ENCODE assay signal across 18 mouse cellular contexts in genomic region chr4:153652841-153653240, GRCm38 (mm10).
DNase-seq lines count a peak whose midpoint lies in the region.
"Had no signal": no experiment of that assay in that cellular context is flagged by ENCODE, and none has a peak within 500 bp of the region (broad histone marks: within the 10 kb centered on the region; RNA-seq: fewer than 3 reads in every experiment).

No protein-coding gene starts in this region.

- peak; percentile 11 for DNase-seq in layer of hippocampus, adult 11-12 months (ENCODE audit: low spot score)
- no peak for DNase-seq in layer of hippocampus, postnatal 36 days
- peak; percentile 37 to 64 for DNase-seq in frontal cortex, adult 2 months (ENCODE audit: extremely low spot score in 1 of 2, low spot score in 1 of 2)
- peak; percentile 50 to 86 for DNase-seq in left cerebral cortex, postnatal 25 days (ENCODE audit: low spot score in 2 of 2)
- peak; percentile 54 for DNase-seq in right cerebral cortex, postnatal 25 days
- DNase-seq in ovary, postnatal 10 days (ENCODE audit: low spot score) = no peak
- no peak for DNase-seq in heart, postnatal 25 days (ENCODE audit: low spot score)
- DNase-seq in adrenal gland, postnatal 4 days (ENCODE audit: low spot score in 2 of 2) = no peak
- DNase-seq: adrenal gland, adult 2 months; cerebellum, adult 11-12 months; cerebellum, postnatal 14 days; embryo, embryonic 11 days; heart, postnatal 10 days; kidney, adult 8-10 months; kidney, postnatal 14 days; lung, adult 18-20 months; lung, postnatal 14 days; thymus, postnatal 25 days had no signal

- intact Hi-C loops in left cerebral cortex, postnatal 25 days (cut with DNase I) = loop anchor here (5.0 kb wide), 2 partner anchors 69 to 114 kb away; no protein-coding TSS in a partner anchor
- intact Hi-C loops in heart, postnatal 25 days (cut with DNase I) = no loop called here

Comparison
In these comparisons a context has a peak if more than half of its experiments do, and no peak if none do; other contexts are left out.
1. DNase-seq: peak in layer of hippocampus, adult 11-12 months (single experiment), frontal cortex, adult 2 months (2 of 2), left cerebral cortex, postnatal 25 days (2 of 2) and right cerebral cortex, postnatal 25 days (single experiment); none in layer of hippocampus, postnatal 36 days (0 of 2), ovary, postnatal 10 days (single experiment), heart, postnatal 25 days (single experiment) and adrenal gland, postnatal 4 days (0 of 2).